In genomic region chr11:101452093-101452774, GRCm38 (mm10) we compare ENCODE assay signal across 12 mouse cellular contexts.
"Had no signal": no experiment of that assay in that cellular context is flagged by ENCODE, and none has a peak within 500 bp of the region (broad histone marks: within the 10 kb centered on the region; RNA-seq: fewer than 3 reads in every experiment).

No protein-coding gene starts in this region.

- DNase-seq: kidney, adult 18-20 months; kidney, postnatal 10 days; lung, adult 2 months; lung, postnatal 36 days; right cerebral cortex, postnatal 25 days; thymus, postnatal 14 days had no signal

- H3K4me3 ChIP-seq: left cerebral cortex, adult 2 months; limb, embryonic 10.5 days; midbrain, embryonic 13.5 days had no signal

- H3K27ac ChIP-seq: left cerebral cortex, adult 2 months; limb, embryonic 10.5 days; liver, embryonic 14.5 days; midbrain, embryonic 13.5 days; stomach, postnatal 0 days had no signal

- H3K36me3 ChIP-seq: limb, embryonic 10.5 days had no signal

- H3K9ac ChIP-seq: liver, embryonic 14.5 days; midbrain, embryonic 13.5 days had no signal

- H3K27me3 ChIP-seq: midbrain, embryonic 13.5 days had no signal

- ATAC-seq: lung, postnatal 0 days; midbrain, embryonic 13.5 days had no signal

- H3K4me2 ChIP-seq: midbrain, embryonic 13.5 days had no signal

- H3K9me3 ChIP-seq: limb, embryonic 10.5 days; midbrain, embryonic 13.5 days had no signal
